Mouse (Mus musculus) CD4-positive, CD25-positive, alpha-beta regulatory T cell, adult 9 weeks (primary cell): Measurements from ENCODE around the gene Hesx1. TPM values are rescaled to one million over a fixed set of nuclear protein-coding genes. Genes with fewer than 3 reads are reported as not detected.

ENCODE experiments used
- polyA plus RNA-seq: library from polyadenylated mRNA; unstranded; fragments of 100-300 nt; shearing (Covaris generic); gene quantifications from one replicate; pipeline ENCODE4 v1.2.1, GENCODE M21; 2017

Gene Hesx1
- polyA plus RNA-seq, result 1.6 TPM

GRCm38 (mm10) chr14:26994211-26994741 is at the start of gene Hesx1:
Gene Hesx1 (plus strand): TSS chr14:26994416.

GRCm38 (mm10) chr14:26971106-26971789 is 23.0 kb upstream of the Hesx1 start, which contains the start of gene Appl1:
Gene Appl1 (minus strand): TSS chr14:26971232.

GRCm38 (mm10) chr14:27038783-27039182 is 44.6 kb downstream of the Hesx1 start, which contains the start of gene Il17rd:
Gene Il17rd (plus strand): TSS chr14:27038941.

Other genes with a start within 250 kb of the Hesx1 start
- gene Asb14, start 99.9 kb upstream of the Hesx1 start, polyA plus RNA-seq, result 0.56 TPM
- gene Appl1, start 23.2 kb upstream of the Hesx1 start, polyA plus RNA-seq, result 45.4 TPM
- gene Il17rd, start 44.5 kb downstream of the Hesx1 start, polyA plus RNA-seq, result 0.29 TPM
- gene Arhgef3, start 120.5 kb downstream of the Hesx1 start, polyA plus RNA-seq, result 316 TPM